Mouse (Mus musculus): ENCODE results near the gene Ulk4. TPM values are rescaled to one million over a fixed set of nuclear protein-coding genes. Genes with fewer than 3 reads are reported as not detected.

Gene Ulk4
- polyA plus RNA-seq, 2 experiments from 2014 or later, result 0.25 to 2.8 TPM

DNA sequence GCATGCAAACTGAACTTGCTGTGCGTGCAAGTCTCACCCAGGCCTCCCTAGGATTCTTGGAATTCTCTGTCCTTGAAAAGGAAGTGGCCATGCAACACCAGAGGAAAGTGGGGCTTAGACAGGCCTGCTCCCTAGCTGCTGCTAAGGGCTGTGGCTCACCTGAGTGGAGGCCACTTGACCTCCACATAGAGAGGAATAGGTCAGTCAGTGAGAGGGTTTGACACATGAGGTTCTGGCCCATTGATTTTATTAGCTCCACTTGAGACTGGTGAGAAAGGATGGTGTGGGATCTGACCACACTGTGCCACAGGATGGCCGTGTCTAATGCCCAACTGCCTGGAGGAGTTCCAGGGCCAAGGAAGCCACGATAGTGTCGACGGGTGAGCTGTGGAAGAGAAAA is 312.8 kb downstream of the Ulk4 start:
- no peak for ATAC-seq

DNA sequence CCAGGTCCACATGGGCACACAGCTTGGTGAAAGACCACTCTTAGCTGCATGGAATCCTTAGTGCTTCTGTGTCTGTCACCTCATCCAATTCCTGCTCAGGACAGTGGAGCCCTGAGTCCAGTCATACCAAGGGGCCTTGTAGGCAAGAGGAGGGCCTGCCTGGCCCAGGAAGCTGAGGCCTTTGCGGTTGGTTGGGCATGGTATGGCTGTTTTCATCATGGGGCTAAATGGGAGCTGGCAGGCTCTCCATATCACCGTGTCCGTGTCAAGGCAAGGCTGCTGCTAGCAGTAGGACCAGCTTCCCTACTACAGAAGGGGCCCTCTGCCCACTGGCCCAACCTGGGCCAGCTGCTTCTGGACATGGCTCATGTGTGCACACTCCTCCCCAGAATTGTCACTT is 313.3 kb downstream of the Ulk4 start:
- no peak for ATAC-seq

DNA sequence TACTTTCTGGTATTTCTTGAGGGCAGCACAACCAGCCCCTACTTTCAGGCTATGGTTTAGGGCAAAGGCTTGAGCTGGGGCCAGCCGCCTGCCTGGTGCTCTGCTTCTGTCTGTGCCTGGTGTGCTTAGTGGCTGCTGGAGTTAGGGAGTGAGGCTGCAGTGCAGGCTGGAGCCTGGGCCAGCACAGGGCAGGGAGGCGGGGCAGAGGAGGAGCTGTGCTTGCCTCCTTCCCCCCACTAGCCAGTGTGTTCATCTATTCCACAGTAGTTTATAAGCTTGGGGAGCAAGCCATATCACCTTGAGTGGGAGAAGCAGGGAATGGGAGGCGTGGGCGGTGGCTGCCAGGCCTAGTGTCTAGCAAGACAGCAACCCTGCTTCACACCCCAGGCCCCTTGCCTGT is 313.9 kb downstream of the Ulk4 start:
- no peak for ATAC-seq

DNA sequence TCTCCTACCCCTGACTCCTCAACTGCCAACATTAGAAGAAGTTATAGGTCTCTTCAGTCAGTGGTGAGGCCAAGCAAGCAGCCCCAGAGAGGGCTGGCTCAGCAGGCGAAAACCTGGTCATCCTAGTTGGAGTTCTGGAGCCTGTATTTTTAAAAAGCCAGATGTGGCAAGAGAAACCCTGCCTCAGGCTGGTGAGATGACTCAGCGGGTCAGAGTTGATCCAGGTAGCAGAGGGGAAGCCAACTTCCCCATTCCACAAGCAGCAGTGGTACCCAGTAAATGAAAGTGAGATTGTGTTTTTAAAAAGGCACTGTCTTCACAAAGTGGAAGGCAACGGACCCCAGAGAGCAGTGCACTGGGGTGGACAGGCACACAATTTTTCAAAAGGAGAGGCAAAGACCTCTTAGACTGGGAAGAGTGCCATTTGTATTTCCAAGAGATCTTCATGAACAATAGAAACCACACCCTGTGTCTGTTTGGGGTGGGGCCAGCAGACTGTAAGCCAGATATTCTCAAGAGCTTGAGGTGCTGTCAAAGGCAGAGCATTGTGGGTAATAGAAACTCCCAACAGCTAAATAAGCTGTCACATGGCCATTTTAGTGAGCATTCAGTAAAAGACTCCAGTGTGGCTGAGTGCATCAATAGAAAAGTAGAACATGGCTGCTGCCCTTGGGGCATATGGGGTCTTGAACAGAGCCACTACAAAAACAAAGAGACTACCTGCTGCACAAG is 314.9 kb downstream of the Ulk4 start:
- ATAC-seq, result no peak

DNA sequence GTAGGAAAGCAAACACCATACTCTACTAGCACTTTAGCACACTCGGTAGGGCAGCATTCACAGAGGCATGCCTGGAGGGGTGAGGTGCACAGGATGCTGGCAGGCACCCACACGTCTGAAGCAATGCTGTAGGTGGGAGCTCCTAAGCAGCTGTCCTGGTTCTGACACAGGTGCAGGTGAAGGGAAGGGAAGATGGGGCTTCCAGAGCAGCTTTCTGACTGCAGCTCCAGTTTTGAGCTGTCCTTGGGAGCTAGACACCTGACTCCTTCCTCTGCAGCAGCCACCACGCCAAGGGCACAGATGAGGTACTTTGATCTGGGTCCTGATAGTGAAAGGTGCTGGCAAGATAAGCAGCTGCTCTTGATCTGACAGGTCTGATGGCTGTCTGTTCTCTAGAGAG is 315.5 kb downstream of the Ulk4 start:
- ATAC-seq, result no peak

DNA sequence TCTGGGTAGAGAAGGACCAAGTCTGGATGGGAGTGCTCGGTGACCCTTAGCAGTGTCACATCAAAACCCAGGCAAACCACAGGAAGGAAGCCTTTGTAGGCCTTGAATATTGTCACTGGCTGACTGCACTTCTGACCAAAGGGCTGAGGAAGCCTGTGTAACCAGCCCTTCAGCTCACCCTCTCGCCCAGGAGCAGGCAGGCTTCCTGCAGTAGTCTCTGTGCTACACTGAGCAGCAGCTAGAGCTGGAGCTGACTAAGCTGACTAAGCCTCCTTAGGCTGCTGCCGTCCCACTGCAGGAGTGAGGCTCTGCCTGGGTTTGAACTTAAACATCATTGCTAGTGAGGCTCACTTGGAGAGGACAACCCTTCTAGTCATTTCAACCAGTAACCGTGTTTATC is 316.4 kb downstream of the Ulk4 start:
- no peak for ATAC-seq

DNA sequence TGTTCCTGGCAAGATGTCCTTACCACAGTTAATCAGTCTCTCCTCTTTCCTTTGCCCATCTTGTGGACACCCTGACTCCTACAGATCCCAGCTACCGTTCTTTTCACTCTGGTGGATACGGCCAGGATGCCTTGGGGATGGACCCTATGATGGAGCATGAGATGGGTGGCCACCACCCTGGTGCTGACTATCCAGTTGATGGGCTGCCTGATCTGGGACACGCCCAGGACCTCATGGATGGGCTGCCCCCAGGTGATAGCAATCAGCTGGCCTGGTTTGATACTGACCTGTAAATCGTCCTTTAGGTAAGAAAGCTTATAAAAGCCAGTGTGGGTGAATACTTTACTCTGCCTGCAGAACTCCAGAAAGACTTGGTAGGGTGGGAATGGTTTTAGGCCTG is 317.8 kb downstream of the Ulk4 start:
- ATAC-seq, result no peak

DNA sequence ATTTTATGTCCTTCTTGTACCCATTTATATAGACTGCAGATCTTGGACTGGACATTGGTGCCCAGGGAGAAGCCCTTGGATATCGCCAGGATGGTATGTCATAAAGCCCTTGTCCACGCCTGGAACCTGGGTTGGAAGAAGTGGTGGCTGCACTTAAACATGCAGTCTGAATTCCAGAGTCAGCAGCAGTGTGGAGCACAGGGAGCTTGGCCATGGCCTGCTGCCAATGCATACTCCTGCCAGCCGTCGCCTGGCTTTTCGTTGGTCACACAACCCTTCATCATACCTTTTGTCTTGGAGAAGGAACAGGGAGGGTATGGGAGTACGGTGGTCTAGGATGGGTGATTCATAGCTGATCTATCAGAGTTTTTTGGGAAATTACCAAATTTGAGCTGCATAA is 318.4 kb downstream of the Ulk4 start:
- no peak for ATAC-seq

DNA sequence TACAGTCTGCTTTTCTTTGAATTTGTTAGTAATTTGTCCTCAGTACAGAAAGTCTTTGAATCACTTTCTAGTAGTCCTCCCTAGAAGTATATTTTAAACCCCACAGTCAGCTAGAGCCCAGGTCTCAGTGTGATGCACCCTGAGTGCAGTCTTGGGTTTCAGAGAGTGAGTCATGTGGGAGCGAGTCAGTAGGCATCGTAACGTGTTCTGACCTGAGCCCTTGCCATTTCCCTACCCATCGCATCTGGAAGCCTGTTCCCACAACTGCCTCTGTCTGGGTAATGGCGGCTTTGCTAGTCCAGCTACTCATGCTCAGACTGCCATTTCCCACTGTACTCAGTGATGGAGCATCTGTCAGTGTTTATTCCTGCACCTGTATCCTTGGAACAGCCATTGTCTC is 318.9 kb downstream of the Ulk4 start:
- ATAC-seq, result no peak

DNA sequence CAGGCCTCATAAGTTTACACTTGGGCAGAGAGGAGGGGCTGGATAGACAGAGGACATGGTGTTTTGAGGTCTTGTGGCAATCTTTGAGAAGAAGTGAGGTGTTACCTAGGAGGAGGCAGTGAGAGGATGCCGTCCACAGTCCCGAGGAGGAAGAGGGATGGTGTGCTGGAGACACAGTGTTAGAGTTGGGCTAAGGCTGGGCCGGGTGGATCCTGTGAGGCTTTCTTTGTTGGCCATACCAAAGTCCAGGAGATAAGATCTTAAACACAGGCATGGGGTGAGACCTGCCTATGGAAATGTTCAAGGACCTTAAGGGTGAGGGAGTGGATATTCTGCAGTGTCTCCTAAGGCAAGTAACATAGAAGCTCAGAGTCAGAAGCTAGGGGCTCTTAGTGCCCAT is 325.1 kb downstream of the Ulk4 start:
- ATAC-seq, result no peak

DNA sequence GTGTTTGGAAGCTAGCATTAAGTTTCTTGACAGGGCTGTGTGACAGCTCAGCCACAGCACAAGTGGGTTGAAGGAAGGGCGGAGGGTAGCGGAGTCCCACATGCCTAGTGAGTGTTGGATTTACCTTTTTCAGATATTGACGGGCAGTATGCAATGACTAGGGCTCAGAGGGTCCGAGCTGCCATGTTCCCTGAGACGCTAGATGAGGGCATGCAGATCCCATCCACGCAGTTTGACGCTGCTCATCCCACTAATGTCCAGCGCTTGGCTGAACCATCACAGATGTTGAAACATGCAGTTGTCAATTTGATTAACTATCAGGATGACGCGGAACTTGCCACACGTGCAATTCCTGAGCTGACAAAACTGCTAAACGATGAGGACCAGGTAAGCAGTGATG is 326.2 kb downstream of the Ulk4 start:
- no peak for ATAC-seq

DNA sequence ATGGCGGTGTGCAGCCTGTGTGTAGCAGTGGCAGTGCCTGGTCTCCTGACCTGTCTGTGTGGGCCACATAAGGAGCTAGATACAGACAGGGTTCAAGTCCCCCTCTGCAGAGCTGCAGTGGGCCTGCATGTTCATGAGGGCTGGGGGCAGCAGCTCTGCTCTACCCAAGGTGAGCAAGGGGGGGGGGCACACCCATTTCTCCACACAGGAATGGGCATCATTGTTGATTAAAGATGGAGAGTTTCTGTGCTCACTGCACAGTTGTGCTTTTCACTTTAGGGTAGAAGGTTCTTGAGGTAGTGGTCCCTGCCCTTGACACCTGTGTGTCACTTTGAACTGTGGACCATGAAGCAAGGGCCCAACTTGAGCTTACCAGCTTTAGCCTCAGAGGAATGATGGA is 328.2 kb downstream of the Ulk4 start:
- ATAC-seq, result no peak

DNA sequence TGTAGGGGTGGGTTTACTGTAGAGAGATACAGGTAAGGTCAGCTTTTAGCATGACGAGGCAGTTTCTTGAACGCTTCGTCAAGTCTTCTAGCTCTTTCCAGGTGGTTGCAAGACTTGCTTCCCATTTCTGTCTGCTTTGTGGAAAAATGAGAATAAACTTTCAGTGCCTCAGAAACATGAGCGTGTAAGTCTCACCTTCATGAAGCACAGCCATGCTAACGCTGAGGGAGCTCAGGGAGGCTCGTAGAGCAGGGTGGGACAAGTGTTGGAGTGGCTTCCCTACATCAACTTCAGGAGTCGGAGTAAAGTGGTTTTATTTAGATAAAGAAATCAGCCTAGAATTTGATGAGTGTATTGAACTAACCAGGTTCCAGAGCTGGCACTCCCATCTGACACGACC is 330.9 kb downstream of the Ulk4 start:
- no peak for ATAC-seq

DNA sequence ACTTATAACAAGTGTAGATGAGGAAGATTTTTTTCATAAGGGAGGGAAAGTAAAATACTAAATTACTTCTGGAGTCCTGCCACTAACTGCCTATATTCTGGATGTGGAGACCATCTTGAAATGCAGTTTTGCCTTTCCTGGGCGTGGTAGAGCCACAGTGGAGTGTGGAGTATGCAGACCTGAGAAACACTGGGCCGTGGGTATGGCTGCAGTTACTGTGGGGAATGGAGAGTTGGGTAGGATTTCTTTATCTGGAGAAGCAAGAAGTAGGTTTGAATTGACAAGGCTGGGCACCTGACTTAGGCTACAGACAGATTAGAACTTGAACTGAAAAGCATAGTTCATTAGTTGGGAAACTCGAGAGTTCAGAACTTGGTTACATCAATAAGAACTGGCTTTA is 332.8 kb downstream of the Ulk4 start:
- ATAC-seq, result no peak

DNA sequence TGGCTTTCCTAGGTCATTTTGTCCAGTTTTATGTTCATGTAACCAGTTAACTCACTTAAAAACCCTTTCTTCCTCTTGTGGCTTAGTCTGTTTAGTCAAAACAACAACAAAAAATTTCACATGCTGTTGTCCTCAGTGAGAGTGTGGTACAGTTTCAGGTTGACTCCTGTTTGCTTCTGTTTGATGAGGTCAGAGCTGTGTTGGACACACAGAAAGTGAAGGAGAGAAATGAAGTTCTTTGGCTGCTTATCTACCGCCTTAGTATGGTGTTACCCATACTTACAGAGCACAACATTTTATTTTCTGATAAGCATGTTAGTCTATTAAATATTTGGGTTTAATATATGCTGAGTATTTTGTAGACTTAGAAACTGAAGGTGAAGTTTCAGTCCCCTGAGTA is 333.2 kb downstream of the Ulk4 start:
- no peak for ATAC-seq

DNA sequence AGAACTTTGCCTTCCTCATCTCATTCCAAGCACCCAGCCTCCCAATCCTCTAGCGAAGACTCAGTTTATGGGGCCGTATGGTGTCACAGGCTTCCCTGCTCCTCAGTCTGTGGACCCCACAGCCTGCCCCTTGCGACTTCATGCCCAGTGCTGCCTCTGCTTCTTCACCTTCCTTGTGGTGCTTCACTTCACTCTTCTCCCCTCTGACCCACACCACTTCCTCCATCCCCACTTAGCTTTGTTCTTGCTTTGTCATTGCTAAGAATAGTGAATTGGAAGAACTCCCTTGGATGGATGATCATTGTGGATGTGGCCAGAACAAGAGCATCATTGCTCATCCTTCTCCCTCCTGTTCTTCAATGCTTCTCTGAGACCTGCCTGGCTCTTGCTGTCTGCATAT is 336.1 kb downstream of the Ulk4 start:
- no peak for ATAC-seq

DNA sequence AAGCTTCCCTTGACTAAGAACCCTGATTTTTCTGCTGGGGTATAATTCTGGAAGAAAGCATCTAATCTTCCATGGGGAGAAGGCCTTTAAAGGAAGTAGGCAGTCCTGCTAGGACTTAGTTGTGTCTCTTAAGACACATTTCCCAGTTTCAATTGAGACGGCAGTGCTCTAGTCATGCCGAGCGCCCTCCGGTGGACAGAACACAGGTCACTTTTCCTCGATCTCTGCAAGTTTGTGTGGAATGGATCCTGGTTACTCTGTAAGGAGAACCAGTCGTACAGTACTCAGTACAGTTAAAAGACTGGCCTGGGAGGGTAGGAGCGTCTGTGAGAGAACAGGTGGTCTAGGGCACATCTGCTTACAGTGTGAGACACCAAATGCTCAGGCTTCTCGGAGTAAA is 340.6 kb downstream of the Ulk4 start:
- ATAC-seq, result no peak

DNA sequence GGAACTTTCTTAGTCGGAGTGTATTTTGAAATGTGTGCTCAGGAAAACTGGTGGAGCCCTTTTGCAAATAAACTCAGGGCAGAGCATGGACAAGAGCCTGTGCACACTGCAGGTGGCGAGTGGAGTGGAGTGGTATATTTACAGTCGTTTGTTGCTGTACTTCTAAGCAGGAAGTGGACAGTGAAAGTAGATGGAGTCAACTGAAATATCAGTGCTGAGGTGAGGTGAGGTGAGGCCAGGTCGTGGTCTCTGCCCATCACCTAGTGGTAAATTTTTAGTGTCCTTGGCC is 341.4 kb downstream of the Ulk4 start:
- ATAC-seq, result no peak

DNA sequence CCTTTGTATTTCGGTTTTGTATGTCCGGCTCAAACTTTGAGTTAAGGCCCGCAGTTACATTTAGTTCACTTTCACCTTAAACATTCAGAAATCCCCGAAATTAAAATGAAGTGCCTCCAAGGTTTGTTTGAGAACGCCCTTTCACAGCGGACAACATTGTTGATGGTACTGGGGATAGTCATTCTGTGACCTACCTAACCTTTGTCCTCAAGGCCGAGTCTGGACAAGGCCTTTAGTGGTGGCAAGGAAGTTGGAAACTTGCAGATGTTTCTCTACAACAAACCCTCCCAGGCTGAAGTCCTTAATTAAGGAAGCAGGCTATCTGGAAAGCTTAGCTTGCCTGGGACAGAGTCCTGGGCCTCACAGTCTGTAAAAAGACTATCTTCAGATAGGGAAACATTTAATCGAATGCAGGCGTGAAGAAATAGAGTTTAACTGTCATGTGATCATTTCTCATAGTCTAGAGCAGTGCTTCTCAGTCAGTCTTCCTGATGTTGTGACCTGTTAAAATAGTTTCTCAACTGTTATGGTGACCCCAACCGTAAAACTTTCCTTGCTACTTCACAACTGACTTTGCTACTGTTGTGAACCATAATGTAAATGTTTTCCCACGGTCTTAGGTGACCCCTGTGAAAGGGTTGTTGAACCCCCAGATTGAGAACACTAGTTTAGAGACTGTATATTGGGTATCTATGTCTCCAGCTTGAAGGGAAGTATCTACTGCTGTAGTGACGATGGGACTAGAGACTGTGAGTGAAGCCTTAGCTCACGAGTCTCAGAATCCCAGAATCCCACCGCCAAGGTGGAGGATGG is 342.0 kb downstream of the Ulk4 start:
- no peak for ATAC-seq

DNA sequence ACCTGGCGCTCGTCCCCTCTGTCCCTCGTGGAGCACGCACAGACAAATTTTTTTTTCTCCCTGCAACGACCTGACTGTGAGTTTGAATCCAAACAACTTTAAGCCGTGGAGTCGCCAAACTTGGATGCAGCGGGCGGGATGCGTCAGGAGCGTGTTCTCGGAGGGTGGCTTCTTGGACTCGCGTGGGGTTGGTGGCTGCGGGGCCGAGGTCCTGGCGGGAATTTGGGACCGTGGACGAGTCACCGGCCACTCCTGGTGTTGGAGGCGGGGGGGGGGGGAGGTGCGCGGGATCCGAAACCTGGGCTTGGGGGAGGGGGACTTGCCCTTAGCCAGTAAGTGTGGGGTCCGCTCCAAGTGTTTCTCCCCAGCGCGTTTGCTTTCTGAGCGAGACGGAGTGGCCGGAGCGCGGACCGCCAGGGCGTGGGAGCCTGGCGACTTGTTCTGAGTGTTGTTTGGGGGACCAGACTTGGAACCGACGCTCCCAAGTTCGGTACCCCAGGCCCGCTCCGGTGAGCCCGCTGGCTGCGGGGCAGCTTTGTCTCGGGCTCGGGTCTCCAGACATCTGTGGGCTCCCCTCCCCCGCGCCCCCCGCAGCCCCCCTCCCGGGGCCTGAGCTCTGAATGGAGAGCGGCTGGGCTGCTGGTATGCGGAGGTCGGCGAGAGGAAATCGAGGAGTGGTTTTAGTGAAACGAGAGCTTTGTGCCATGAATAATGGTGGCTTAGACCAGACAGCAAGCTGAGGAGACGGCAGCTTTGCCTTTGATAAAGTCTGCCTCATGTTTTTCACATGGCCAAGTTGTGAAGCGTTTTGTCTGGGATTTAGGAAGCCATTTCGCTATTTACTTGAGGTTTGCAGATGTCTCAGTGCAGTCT is 342.9 kb downstream of the Ulk4 start:
- no peak for ATAC-seq

DNA sequence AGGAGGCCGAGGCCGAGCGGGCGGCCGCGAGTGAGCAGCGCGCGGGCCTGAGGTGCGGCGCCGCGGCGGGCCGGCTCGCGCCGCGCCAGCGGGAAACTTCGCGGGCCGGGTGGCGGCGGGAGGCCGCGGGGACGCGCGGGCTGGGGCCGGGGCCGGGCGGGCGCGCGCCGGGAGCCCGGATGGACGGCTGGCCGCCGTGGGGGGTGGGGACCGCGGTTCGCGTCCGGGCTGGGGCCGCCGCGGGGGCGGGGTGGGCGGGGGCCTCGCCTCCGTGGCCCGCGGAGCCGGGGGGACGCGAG is 343.5 kb downstream of the Ulk4 start:
- peak; percentile 22 for ATAC-seq

DNA sequence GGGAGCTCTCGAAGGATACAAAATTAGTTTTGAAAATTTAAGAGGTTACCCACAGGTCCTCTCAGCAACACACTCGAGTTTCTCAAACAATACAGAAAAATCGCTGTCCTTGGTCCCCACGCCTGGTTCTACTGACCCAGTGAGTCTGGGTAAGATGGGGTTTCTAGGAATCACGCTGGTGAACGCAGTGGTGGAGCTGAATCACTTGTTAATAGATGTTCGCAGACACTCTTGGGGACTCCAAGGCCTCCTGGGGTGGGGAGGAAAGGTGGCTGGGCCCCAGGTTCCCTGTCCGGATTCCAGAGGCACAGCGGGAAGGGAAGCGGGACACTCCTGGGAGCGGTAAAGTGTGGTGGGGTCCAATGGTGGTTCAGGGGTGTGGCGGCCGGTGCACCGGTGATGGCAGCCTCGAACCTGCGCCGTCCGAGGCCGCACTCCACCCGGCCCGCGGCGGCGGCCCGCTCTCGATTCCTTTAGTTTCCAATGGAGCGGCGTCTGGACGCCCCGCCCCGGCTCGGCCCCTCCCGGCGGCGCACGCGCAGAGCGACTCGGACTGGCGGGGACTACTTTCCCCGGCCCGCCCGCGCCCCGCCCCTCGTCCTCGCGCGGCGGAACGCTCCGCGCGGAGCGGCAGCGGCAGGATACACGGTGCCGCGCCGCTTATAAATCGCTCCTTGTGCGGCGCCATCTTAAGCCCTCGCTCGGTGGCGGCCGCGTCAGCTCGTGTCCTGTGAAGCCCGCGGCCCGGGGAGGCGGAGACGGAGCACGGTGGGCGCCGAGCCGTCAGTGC is 344.0 kb downstream of the Ulk4 start:
- peak; percentile 70 for ATAC-seq

DNA sequence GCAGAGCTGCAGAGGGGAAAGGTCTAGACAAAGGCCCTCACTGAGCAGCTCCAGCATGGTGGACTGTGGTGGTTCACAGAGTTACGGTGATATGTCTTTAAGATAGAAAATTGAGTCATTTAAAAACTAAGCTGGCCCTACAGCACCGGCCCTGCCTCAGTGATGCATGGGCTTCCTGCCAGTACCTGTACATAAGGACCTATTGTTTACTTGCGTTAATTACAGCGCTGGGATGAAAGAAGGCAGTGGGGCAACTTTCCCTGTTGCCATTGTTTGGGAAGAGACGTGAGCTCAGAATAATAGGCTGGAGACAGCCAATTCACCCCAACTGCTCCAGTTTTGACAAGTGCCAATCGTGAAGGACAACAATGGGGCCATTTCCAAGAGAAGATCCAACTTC is 344.6 kb downstream of the Ulk4 start:
- ATAC-seq, result no peak
